Mouse (Mus musculus): ENCODE data around the gene Ric1. TPM values are rescaled to one million over a fixed set of nuclear protein-coding genes. Genes with fewer than 3 reads are reported as not detected.

Gene Ric1
- polyA plus RNA-seq, 1 experiment from 2014 or later, result 21.6 TPM

- Histone ChIP-seq H3K36me3 (ENCODE audit: control insufficient read depth, insufficient read depth, low read length) (no peaks in the 10 kb centered on the region), H3K27me3 (replicated peaks; ENCODE audit: control insufficient read depth, insufficient read depth, low read length) (no peaks in the 10 kb centered on the region), H3K4me2 (ENCODE audit: low read depth, low read length) (no peak overlapping the region), H3K4me3 (ENCODE audit: low read depth, low read length) (no peak overlapping the region), H3K27ac (replicated peaks; ENCODE audit: low read depth, low read length) (no peak overlapping the region), H3K9me3 (ENCODE audit: control insufficient read depth, low read length) (no peaks in the 10 kb centered on the region), H3K9ac (ENCODE audit: low read depth, low read length) (no peak overlapping the region), H3K4me1 (ENCODE audit: control insufficient read depth, insufficient read depth, low read length) (no peaks in the 10 kb centered on the region)
- WGBS, result 65% methylated on average over 9 of the region's 9 CpGs
- DNase-seq (ENCODE audit: low spot score), result no peak
- ATAC-seq (ENCODE audit: low read depth), result no peak
Observed at GRCm38 (mm10) chr19:29491467-29491866, 30.6 kb upstream of the Ric1 start.

GRCm38 (mm10) chr19:29494454-29494853 lies 27.6 kb upstream of the Ric1 start:
- Histone ChIP-seq H3K4me2 (ENCODE audit: low read depth, low read length) (no peak overlapping the region), H3K9me3 (ENCODE audit: control insufficient read depth, low read length) (no peaks in the 10 kb centered on the region), H3K4me1 (ENCODE audit: control insufficient read depth, insufficient read depth, low read length) (no peaks in the 10 kb centered on the region), H3K4me3 (ENCODE audit: low read depth, low read length) (no peak overlapping the region), H3K27me3 (replicated peaks; ENCODE audit: control insufficient read depth, insufficient read depth, low read length) (no peaks in the 10 kb centered on the region), H3K36me3 (ENCODE audit: control insufficient read depth, insufficient read depth, low read length) (no peaks in the 10 kb centered on the region), H3K27ac (replicated peaks; ENCODE audit: low read depth, low read length) (no peak overlapping the region), H3K9ac (ENCODE audit: low read depth, low read length) (no peak overlapping the region)
- WGBS, result 66% methylated on average over 4 of the region's 4 CpGs
- ATAC-seq (ENCODE audit: low read depth) (no peak), DNase-seq (ENCODE audit: low spot score) (no peak)

GRCm38 (mm10) chr19:29496001-29496597 lies 26.0 kb upstream of the Ric1 start:
- Histone ChIP-seq H3K27me3 (replicated peaks; ENCODE audit: control insufficient read depth, insufficient read depth, low read length) (no peaks in the 10 kb centered on the region), H3K9ac (ENCODE audit: low read depth, low read length) (no peak overlapping the region), H3K4me1 (ENCODE audit: control insufficient read depth, insufficient read depth, low read length) (peaks cover 3% of the 10 kb centered on the region; the same call in 1 of the 2 replicates), H3K36me3 (ENCODE audit: control insufficient read depth, insufficient read depth, low read length) (no peaks in the 10 kb centered on the region), H3K4me3 (ENCODE audit: low read depth, low read length) (no peak overlapping the region), H3K27ac (replicated peaks; ENCODE audit: low read depth, low read length) (no peak overlapping the region), H3K9me3 (ENCODE audit: control insufficient read depth, low read length) (no peaks in the 10 kb centered on the region), H3K4me2 (ENCODE audit: low read depth, low read length) (no peak overlapping the region)
- DNase-seq (ENCODE audit: low spot score) (no peak), ATAC-seq (ENCODE audit: low read depth) (no peak)
- 47% methylated on average over 6 of the region's 6 CpGs for WGBS

GRCm38 (mm10) chr19:29496786-29497557 lies 25.1 kb upstream of the Ric1 start:
- Histone ChIP-seq H3K27me3 (replicated peaks; ENCODE audit: control insufficient read depth, insufficient read depth, low read length) (no peaks in the 10 kb centered on the region), H3K9ac (ENCODE audit: low read depth, low read length) (no peak overlapping the region), H3K4me3 (ENCODE audit: low read depth, low read length) (no peak overlapping the region), H3K36me3 (ENCODE audit: control insufficient read depth, insufficient read depth, low read length) (no peaks in the 10 kb centered on the region), H3K4me1 (ENCODE audit: control insufficient read depth, insufficient read depth, low read length) (peaks cover 4% of the 10 kb centered on the region; the same call in 1 of the 2 replicates), H3K4me2 (ENCODE audit: low read depth, low read length) (no peak overlapping the region), H3K9me3 (ENCODE audit: control insufficient read depth, low read length) (no peaks in the 10 kb centered on the region), H3K27ac (replicated peaks; ENCODE audit: low read depth, low read length) (no peak overlapping the region)
- WGBS, result 81% methylated on average over 7 of the region's 7 CpGs
- DNase-seq (ENCODE audit: low spot score), result no peak
- no peak for ATAC-seq (ENCODE audit: low read depth)

- WGBS, result 75% methylated on average over 7 of the region's 7 CpGs
- ATAC-seq (ENCODE audit: low read depth) (no peak), DNase-seq (ENCODE audit: low spot score) (no peak)
- Histone ChIP-seq H3K4me1 (ENCODE audit: control insufficient read depth, insufficient read depth, low read length) (peaks cover 4% of the 10 kb centered on the region; the same call in 1 of the 2 replicates), H3K27ac (replicated peaks; ENCODE audit: low read depth, low read length) (no peak overlapping the region), H3K4me3 (ENCODE audit: low read depth, low read length) (no peak overlapping the region), H3K9ac (ENCODE audit: low read depth, low read length) (no peak overlapping the region), H3K27me3 (replicated peaks; ENCODE audit: control insufficient read depth, insufficient read depth, low read length) (no peaks in the 10 kb centered on the region), H3K36me3 (ENCODE audit: control insufficient read depth, insufficient read depth, low read length) (no peaks in the 10 kb centered on the region), H3K4me2 (ENCODE audit: low read depth, low read length) (no peak overlapping the region), H3K9me3 (ENCODE audit: control insufficient read depth, low read length) (no peaks in the 10 kb centered on the region)
Observed at GRCm38 (mm10) chr19:29497874-29498273, 24.2 kb upstream of the Ric1 start.

GRCm38 (mm10) chr19:29498842-29499456 lies 23.1 kb upstream of the Ric1 start:
- WGBS, result 71% methylated on average over 6 of the region's 6 CpGs
- no peak overlapping the region for H3K4me3 ChIP-seq (ENCODE audit: low read depth, low read length)
- no peak overlapping the region for H3K4me2 ChIP-seq (ENCODE audit: low read depth, low read length)
- no peaks in the 10 kb centered on the region for H3K36me3 ChIP-seq (ENCODE audit: control insufficient read depth, insufficient read depth, low read length)
- H3K9ac ChIP-seq (ENCODE audit: low read depth, low read length), result no peak overlapping the region
- H3K9me3 ChIP-seq (ENCODE audit: control insufficient read depth, low read length), result no peaks in the 10 kb centered on the region
- no peak for ATAC-seq (ENCODE audit: low read depth)
- H3K27ac ChIP-seq (replicated peaks; ENCODE audit: low read depth, low read length), result no peak overlapping the region
- no peaks in the 10 kb centered on the region for H3K27me3 ChIP-seq (replicated peaks; ENCODE audit: control insufficient read depth, insufficient read depth, low read length)
- DNase-seq (ENCODE audit: low spot score), result no peak
- H3K4me1 ChIP-seq (ENCODE audit: control insufficient read depth, insufficient read depth, low read length), result peaks cover 4% of the 10 kb centered on the region; the same call in 1 of the 2 replicates

GRCm38 (mm10) chr19:29500333-29500732 lies 21.7 kb upstream of the Ric1 start:
- WGBS, result 81% methylated on average over 1 of the region's 1 CpGs
- Histone ChIP-seq H3K4me2 (ENCODE audit: low read depth, low read length) (no peak overlapping the region), H3K9ac (ENCODE audit: low read depth, low read length) (no peak overlapping the region), H3K9me3 (ENCODE audit: control insufficient read depth, low read length) (no peaks in the 10 kb centered on the region), H3K4me3 (ENCODE audit: low read depth, low read length) (no peak overlapping the region), H3K36me3 (ENCODE audit: control insufficient read depth, insufficient read depth, low read length) (no peaks in the 10 kb centered on the region), H3K27me3 (replicated peaks; ENCODE audit: control insufficient read depth, insufficient read depth, low read length) (no peaks in the 10 kb centered on the region), H3K27ac (replicated peaks; ENCODE audit: low read depth, low read length) (no peak overlapping the region), H3K4me1 (ENCODE audit: control insufficient read depth, insufficient read depth, low read length) (peaks cover 5% of the 10 kb centered on the region; the same call in 1 of the 2 replicates)
- DNase-seq (ENCODE audit: low spot score) (no peak), ATAC-seq (ENCODE audit: low read depth) (no peak)

- Histone ChIP-seq H3K27ac (replicated peaks; ENCODE audit: low read depth, low read length) (no peak overlapping the region), H3K9me3 (ENCODE audit: control insufficient read depth, low read length) (no peaks in the 10 kb centered on the region), H3K9ac (ENCODE audit: low read depth, low read length) (peak overlapping the region; percentile 25; the same call in 1 of the 2 replicates), H3K27me3 (replicated peaks; ENCODE audit: control insufficient read depth, insufficient read depth, low read length) (no peaks in the 10 kb centered on the region), H3K36me3 (ENCODE audit: control insufficient read depth, insufficient read depth, low read length) (no peaks in the 10 kb centered on the region), H3K4me2 (ENCODE audit: low read depth, low read length) (peak overlapping the region; percentile 46), H3K4me3 (ENCODE audit: low read depth, low read length) (peak overlapping the region; percentile 22), H3K4me1 (ENCODE audit: control insufficient read depth, insufficient read depth, low read length) (peaks cover 7% of the 10 kb centered on the region; the same call in 1 of the 2 replicates)
- no peak for DNase-seq (ENCODE audit: low spot score)
- 48% methylated on average over 11 of the region's 11 CpGs for WGBS
- peak; percentile 76 for ATAC-seq (ENCODE audit: low read depth)
Observed at GRCm38 (mm10) chr19:29501106-29501505, 21.0 kb upstream of the Ric1 start.

Measured in embryonic facial prominence, embryonic 14.5 days (tissue).